Mouse (Mus musculus): ENCODE results near the gene Gm6793. TPM values are rescaled to one million over a fixed set of nuclear protein-coding genes. Genes with fewer than 3 reads are reported as not detected.

The Gm6793 gene
- polyA plus RNA-seq, 1 experiment from 2014 or later = 0.57 TPM

GRCm38 (mm10) chr8:111974138-111974537 lies 40.7 kb downstream of the Gm6793 start:
- no peaks in the 10 kb centered on the region for H3K4me1 ChIP-seq (ENCODE audit: control insufficient read depth, insufficient read depth, low read length)
- no peak overlapping the region for H3K9ac ChIP-seq (ENCODE audit: low read length)
- H3K4me2 ChIP-seq (ENCODE audit: low read depth, low read length) = no peak overlapping the region
- 0 out of 2 replicates have a peak, but pooled peaks cover 7% of the 10 kb centered on the region for H3K36me3 ChIP-seq (ENCODE audit: control insufficient read depth, insufficient read depth, low read length)
- 0 out of 2 replicates have a peak, but pooled peaks cover 5% of the 10 kb centered on the region for H3K9me3 ChIP-seq (replicated peaks; ENCODE audit: control insufficient read depth, low read length)
- H3K27me3 ChIP-seq (ENCODE audit: control insufficient read depth, insufficient read depth, low read length) = no peaks in the 10 kb centered on the region
- 94% methylated on average over 12 of the region's 12 CpGs for WGBS
- no peak for ATAC-seq (ENCODE audit: insufficient read depth, low FRiP score)
- H3K27ac ChIP-seq (ENCODE audit: low read length) = no peak overlapping the region
- no peak overlapping the region for H3K4me3 ChIP-seq (replicated peaks; ENCODE audit: low read length)

- 55% methylated on average over 5 of the region's 5 CpGs for WGBS
- H3K27ac ChIP-seq (ENCODE audit: low read length) = no peak overlapping the region
Observed at GRCm38 (mm10) chr8:111968991-111969390, 45.8 kb downstream of the Gm6793 start.

GRCm38 (mm10) chr8:111968541-111968940 lies 46.3 kb downstream of the Gm6793 start:
- WGBS = 88% methylated on average over 10 of the region's 10 CpGs
- H3K9ac ChIP-seq (ENCODE audit: low read length) = no peak overlapping the region
- no peak overlapping the region for H3K27ac ChIP-seq (ENCODE audit: low read length)
- no peaks in the 10 kb centered on the region for H3K9me3 ChIP-seq (replicated peaks; ENCODE audit: control insufficient read depth, low read length)
- no peaks in the 10 kb centered on the region for H3K27me3 ChIP-seq (ENCODE audit: control insufficient read depth, insufficient read depth, low read length)
- no peak overlapping the region for H3K4me2 ChIP-seq (ENCODE audit: low read depth, low read length)
- no peak overlapping the region for H3K4me3 ChIP-seq (replicated peaks; ENCODE audit: low read length)
- ATAC-seq (ENCODE audit: insufficient read depth, low FRiP score) = no peak
- H3K36me3 ChIP-seq (ENCODE audit: control insufficient read depth, insufficient read depth, low read length) = 0 out of 2 replicates have a peak, but pooled peaks cover 5% of the 10 kb centered on the region
- no peaks in the 10 kb centered on the region for H3K4me1 ChIP-seq (ENCODE audit: control insufficient read depth, insufficient read depth, low read length)

More at GRCm38 (mm10) chr8:111968991-111969390, 45.8 kb downstream of the Gm6793 start:
- Histone ChIP-seq H3K36me3 (ENCODE audit: control insufficient read depth, insufficient read depth, low read length) (0 out of 2 replicates have a peak, but pooled peaks cover 5% of the 10 kb centered on the region), H3K9me3 (replicated peaks; ENCODE audit: control insufficient read depth, low read length) (0 out of 2 replicates have a peak, but pooled peaks cover 2% of the 10 kb centered on the region), H3K4me2 (ENCODE audit: low read depth, low read length) (no peak overlapping the region), H3K4me1 (ENCODE audit: control insufficient read depth, insufficient read depth, low read length) (no peaks in the 10 kb centered on the region), H3K27me3 (ENCODE audit: control insufficient read depth, insufficient read depth, low read length) (no peaks in the 10 kb centered on the region), H3K4me3 (replicated peaks; ENCODE audit: low read length) (no peak overlapping the region), H3K9ac (ENCODE audit: low read length) (no peak overlapping the region)
- ATAC-seq (ENCODE audit: insufficient read depth, low FRiP score) = no peak

- Histone ChIP-seq H3K4me1 (ENCODE audit: control insufficient read depth, insufficient read depth, low read length) (no peaks in the 10 kb centered on the region), H3K27me3 (ENCODE audit: control insufficient read depth, insufficient read depth, low read length) (no peaks in the 10 kb centered on the region), H3K27ac (ENCODE audit: low read length) (no peak overlapping the region), H3K4me3 (replicated peaks; ENCODE audit: low read length) (no peak overlapping the region), H3K9me3 (replicated peaks; ENCODE audit: control insufficient read depth, low read length) (no peaks in the 10 kb centered on the region), H3K4me2 (ENCODE audit: low read depth, low read length) (no peak overlapping the region), H3K9ac (ENCODE audit: low read length) (no peak overlapping the region), H3K36me3 (ENCODE audit: control insufficient read depth, insufficient read depth, low read length) (no peaks in the 10 kb centered on the region)
- no peak for ATAC-seq (ENCODE audit: insufficient read depth, low FRiP score)
- 80% methylated on average over 5 of the region's 5 CpGs for WGBS
Observed at GRCm38 (mm10) chr8:111967246-111967870, 47.5 kb downstream of the Gm6793 start.

- Histone ChIP-seq H3K36me3 (ENCODE audit: control insufficient read depth, insufficient read depth, low read length) (no peaks in the 10 kb centered on the region), H3K9me3 (replicated peaks; ENCODE audit: control insufficient read depth, low read length) (no peaks in the 10 kb centered on the region)
- ATAC-seq (ENCODE audit: insufficient read depth, low FRiP score) = no peak
Observed at GRCm38 (mm10) chr8:111964849-111965561, 49.8 kb downstream of the Gm6793 start.

GRCm38 (mm10) chr8:111964351-111964750 lies 50.5 kb downstream of the Gm6793 start:
- H3K4me1 ChIP-seq (ENCODE audit: control insufficient read depth, insufficient read depth, low read length) = no peaks in the 10 kb centered on the region
- WGBS = 50% methylated on average over 5 of the region's 5 CpGs
- ATAC-seq (ENCODE audit: insufficient read depth, low FRiP score) = no peak

More at GRCm38 (mm10) chr8:111964849-111965561, 49.8 kb downstream of the Gm6793 start:
- no peaks in the 10 kb centered on the region for H3K4me1 ChIP-seq (ENCODE audit: control insufficient read depth, insufficient read depth, low read length)
- no peak overlapping the region for H3K9ac ChIP-seq (ENCODE audit: low read length)
- H3K27ac ChIP-seq (ENCODE audit: low read length) = no peak overlapping the region
- H3K4me2 ChIP-seq (ENCODE audit: low read depth, low read length) = no peak overlapping the region
- H3K4me3 ChIP-seq (replicated peaks; ENCODE audit: low read length) = no peak overlapping the region
- WGBS = 50% methylated on average over 7 of the region's 7 CpGs
- H3K27me3 ChIP-seq (ENCODE audit: control insufficient read depth, insufficient read depth, low read length) = no peaks in the 10 kb centered on the region

GRCm38 (mm10) chr8:111963546-111963945 lies 51.3 kb downstream of the Gm6793 start:
- Histone ChIP-seq H3K9me3 (replicated peaks; ENCODE audit: control insufficient read depth, low read length) (no peaks in the 10 kb centered on the region), H3K27ac (ENCODE audit: low read length) (no peak overlapping the region), H3K4me3 (replicated peaks; ENCODE audit: low read length) (no peak overlapping the region), H3K36me3 (ENCODE audit: control insufficient read depth, insufficient read depth, low read length) (no peaks in the 10 kb centered on the region), H3K9ac (ENCODE audit: low read length) (no peak overlapping the region), H3K4me1 (ENCODE audit: control insufficient read depth, insufficient read depth, low read length) (no peaks in the 10 kb centered on the region), H3K4me2 (ENCODE audit: low read depth, low read length) (no peak overlapping the region), H3K27me3 (ENCODE audit: control insufficient read depth, insufficient read depth, low read length) (no peaks in the 10 kb centered on the region)
- ATAC-seq (ENCODE audit: insufficient read depth, low FRiP score) = no peak
- 88% methylated on average over 4 of the region's 4 CpGs for WGBS

More at GRCm38 (mm10) chr8:111964351-111964750, 50.5 kb downstream of the Gm6793 start:
- Histone ChIP-seq H3K27ac (ENCODE audit: low read length) (no peak overlapping the region), H3K36me3 (ENCODE audit: control insufficient read depth, insufficient read depth, low read length) (no peaks in the 10 kb centered on the region), H3K27me3 (ENCODE audit: control insufficient read depth, insufficient read depth, low read length) (no peaks in the 10 kb centered on the region), H3K4me3 (replicated peaks; ENCODE audit: low read length) (no peak overlapping the region), H3K9ac (ENCODE audit: low read length) (no peak overlapping the region), H3K9me3 (replicated peaks; ENCODE audit: control insufficient read depth, low read length) (no peaks in the 10 kb centered on the region), H3K4me2 (ENCODE audit: low read depth, low read length) (no peak overlapping the region)

Other genes with a start within 250 kb of the Gm6793 start
- gene Cfdp1, start 160.7 kb downstream of the Gm6793 start, polyA plus RNA-seq (2015; fragmentation: Nextera tagmentation; extraction: Ambion mirVana) = 179 and 197 TPM in 2 replicates
- 9.5 and 10.6 TPM in 2 replicates for gene Tmem170, start 138.3 kb downstream of the Gm6793 start, polyA plus RNA-seq (2015; fragmentation: Nextera tagmentation; extraction: Ambion mirVana)
- gene Chst5, start 104.6 kb downstream of the Gm6793 start, polyA plus RNA-seq (2015; fragmentation: Nextera tagmentation; extraction: Ambion mirVana) = 1.3 and 1.6 TPM in 2 replicates
- gene Tmem231, start 81.2 kb downstream of the Gm6793 start, polyA plus RNA-seq (2015; fragmentation: Nextera tagmentation; extraction: Ambion mirVana) = 12.9 and 13.0 TPM in 2 replicates
- gene Gabarapl2, start 74.3 kb downstream of the Gm6793 start, polyA plus RNA-seq (2015; fragmentation: Nextera tagmentation; extraction: Ambion mirVana) = 186 and 199 TPM in 2 replicates
- gene Adat1, start 22.7 kb downstream of the Gm6793 start, polyA plus RNA-seq (2015; fragmentation: Nextera tagmentation; extraction: Ambion mirVana) = 7.5 and 8.3 TPM in 2 replicates
- gene Kars, start 3.7 kb downstream of the Gm6793 start, polyA plus RNA-seq (2015; fragmentation: Nextera tagmentation; extraction: Ambion mirVana) = 173 and 181 TPM in 2 replicates
- 20.4 and 20.5 TPM in 2 replicates for gene Terf2ip, start 3.6 kb downstream of the Gm6793 start, polyA plus RNA-seq (2015; fragmentation: Nextera tagmentation; extraction: Ambion mirVana)

Measured in stomach, embryonic 16.5 days (tissue).